12 mouse cellular contexts compared by ENCODE assay signal in the genomic region with DNA sequence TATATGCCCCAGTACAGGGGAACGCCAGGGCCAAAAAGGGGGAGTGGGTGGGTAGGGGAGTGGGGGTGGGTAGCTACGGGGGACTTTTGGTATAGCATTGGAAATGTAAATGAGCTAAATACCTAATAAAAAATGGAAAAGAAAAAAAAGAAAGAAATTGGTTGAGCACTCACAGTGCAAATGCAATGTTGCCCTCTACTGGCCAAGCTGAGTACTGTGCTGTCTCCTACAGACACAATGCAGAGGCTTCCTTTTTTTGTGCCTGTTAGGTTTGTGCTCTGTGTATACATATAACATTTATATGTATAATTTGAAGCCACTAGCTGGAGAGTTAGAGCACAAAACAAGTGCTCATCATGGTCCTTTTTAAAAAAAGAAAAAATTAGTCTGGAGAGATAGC. TPM values are rescaled to one million over a fixed set of nuclear protein-coding genes. Genes with fewer than 3 reads are reported as not detected.
DNase-seq lines count a peak whose midpoint lies in the region.
"Not testable (repeated sequence)": the region's sequence is repeated elsewhere in the genome, so short reads cannot be mapped to it uniquely, and the experiment has no call there.
"Had no signal": no experiment of that assay in that cellular context is flagged by ENCODE, and none has a peak within 500 bp of the region (broad histone marks: within the 10 kb centered on the region; RNA-seq: fewer than 3 reads in every experiment).

No protein-coding gene starts in this region.

- intact Hi-C loops in left cerebral cortex, postnatal 25 days (cut with DNase I) = not testable (repeated sequence)

- DNase-seq in A20 (ENCODE audit: low read depth, low spot score) = peak; percentile 59
- peak; percentile 36 for DNase-seq in adrenal gland, postnatal 10 days
- peak; percentile 38 for DNase-seq in embryo, embryonic 11 days
- DNase-seq in heart, adult 11 months = peak; percentile 62
- DNase-seq in kidney, adult 9 months = peak; percentile 30
- DNase-seq in left cerebral cortex, postnatal 25 days (ENCODE audit: low spot score in 2 of 2) = peak; percentile 18 to 25
- peak; percentile 7 for DNase-seq in lung, postnatal 14 days
- peak; percentile 41 to 51 for DNase-seq in right cerebral cortex, adult 2 months (ENCODE audit: low spot score in 2 of 2)

RNA-seq across cellular contexts. Expression of gene Mup3, which starts 16.2 kb away (rescaled TPM):
- total RNA-seq in adrenal gland, postnatal 10 days (2021) = not detected
- not detected for total RNA-seq in left cerebral cortex, postnatal 25 days (2021)
- total RNA-seq: heart, adult 18-20 months; heart, postnatal 36 days; left cerebral cortex, postnatal 10 days; monocyte, adult 5-6 weeks had no signal

RNA-seq across cellular contexts. Expression of gene Mup21, which starts 47.3 kb away (rescaled TPM):
- not detected for total RNA-seq in adrenal gland, postnatal 10 days (2021)
- not detected for total RNA-seq in left cerebral cortex, postnatal 25 days (2021)
- total RNA-seq: heart, adult 18-20 months; heart, postnatal 36 days; left cerebral cortex, postnatal 10 days; monocyte, adult 5-6 weeks had no signal

RNA-seq across cellular contexts. Expression of gene Mup20, which starts 49.4 kb away (rescaled TPM):
- total RNA-seq in adrenal gland, postnatal 10 days (2021) = not detected
- total RNA-seq in left cerebral cortex, postnatal 25 days (2021) = not detected
- total RNA-seq: heart, adult 18-20 months; heart, postnatal 36 days; left cerebral cortex, postnatal 10 days; monocyte, adult 5-6 weeks had no signal

Comparison
In these comparisons a context has a peak if more than half of its experiments do, and no peak if none do; other contexts are left out.
1. Peak in every context shown above with its lines: DNase-seq.
2. DNase-seq: peak in every context shown above with its lines; median percentile 62 in heart, adult 11 months; 59 in A20; 46 in right cerebral cortex, adult 2 months; 38 in embryo, embryonic 11 days; 36 in adrenal gland, postnatal 10 days; 30 in kidney, adult 9 months; 22 in left cerebral cortex, postnatal 25 days; 7 in lung, postnatal 14 days.